Mouse (Mus musculus) retina, postnatal 7 days (tissue): Measurements from ENCODE around the gene Spata5.
A peak's percentile ranks its signal among the peaks of the same experiment; 100 is the strongest.
"Not testable (repeated sequence)": the region's sequence is repeated elsewhere in the genome, so short reads cannot be mapped to it uniquely, and the experiment has no call there.

Experiments used
- DNase-seq: peaks from one replicate; pipeline ENCODE4 v3.0.0-alpha.2; 2012; ENCODE audit warnings: low read depth, low spot score

The Spata5 gene

GRCm38 (mm10) chr3:37569661-37570566 lies 150.2 kb downstream of the Spata5 start:
- DNase-seq, result no peak

GRCm38 (mm10) chr3:37571633-37572032 lies 151.9 kb downstream of the Spata5 start:
- DNase-seq, result no peak

GRCm38 (mm10) chr3:37572066-37572465 lies 152.4 kb downstream of the Spata5 start:
- DNase-seq, result no peak

GRCm38 (mm10) chr3:37576840-37577239 lies 157.1 kb downstream of the Spata5 start:
- no peak for DNase-seq

- no peak for DNase-seq
Measured at GRCm38 (mm10) chr3:37577706-37578105, 158.0 kb downstream of the Spata5 start.

GRCm38 (mm10) chr3:37584576-37584975 lies 164.9 kb downstream of the Spata5 start:
- no peak for DNase-seq

- no peak for DNase-seq
Measured at GRCm38 (mm10) chr3:37585967-37586730, 166.5 kb downstream of the Spata5 start.

GRCm38 (mm10) chr3:37586731-37587578 lies 167.3 kb downstream of the Spata5 start:
- DNase-seq, result peak; percentile 31

GRCm38 (mm10) chr3:37595721-37596120 lies 176.0 kb downstream of the Spata5 start:
- DNase-seq, result no peak

GRCm38 (mm10) chr3:37596519-37596918 lies 176.8 kb downstream of the Spata5 start:
- DNase-seq, result no peak

GRCm38 (mm10) chr3:37597200-37597599 lies 177.5 kb downstream of the Spata5 start:
- DNase-seq, result no peak

- DNase-seq, result not testable (repeated sequence)
Measured at GRCm38 (mm10) chr3:37599641-37600040, 179.9 kb downstream of the Spata5 start.

GRCm38 (mm10) chr3:37602356-37602755 lies 182.7 kb downstream of the Spata5 start:
- no peak for DNase-seq

GRCm38 (mm10) chr3:37602890-37603289 lies 183.2 kb downstream of the Spata5 start:
- no peak for DNase-seq

- no peak for DNase-seq
Measured at GRCm38 (mm10) chr3:37603541-37603940, 183.8 kb downstream of the Spata5 start.

- DNase-seq, result no peak
Measured at GRCm38 (mm10) chr3:37604976-37605875, 185.5 kb downstream of the Spata5 start.

GRCm38 (mm10) chr3:37605876-37606238 lies 186.2 kb downstream of the Spata5 start:
- DNase-seq, result no peak

GRCm38 (mm10) chr3:37608926-37609325 lies 189.2 kb downstream of the Spata5 start:
- DNase-seq, result no peak

- DNase-seq, result no peak
Measured at GRCm38 (mm10) chr3:37610670-37611069, 191.0 kb downstream of the Spata5 start.

- DNase-seq, result no peak
Measured at GRCm38 (mm10) chr3:37613722-37614121, 194.0 kb downstream of the Spata5 start.
